Mouse (Mus musculus) liver, adult 10 weeks (tissue): ENCODE data around the gene Gm9195. TPM values are rescaled to one million over a fixed set of nuclear protein-coding genes. Genes with fewer than 3 reads are reported as not detected.

Source experiments
- polyA plus RNA-seq: library from polyadenylated mRNA; stranded (reverse); fragments of 350-450 nt; fragmentation: Illumina TruSeq; extraction: RNeasy Lipid Tissue Mini Kit (QIAGEN cat#74804); gene quantifications from one replicate; pipeline ENCODE4 v1.2.3, GENCODE M21; 2014; ENCODE audit warnings: low read depth, low replicate concordance

The Gm9195 gene
- not detected for polyA plus RNA-seq

GRCm38 (mm10) chr14:72491738-72492137, at the start of gene Gm9195:
Gm9195 (minus strand) TSS chr14:72491838.

Other genes starting within 250 kb of the Gm9195 start
- 64.2 TPM for gene Fndc3a, start 218.2 kb upstream of the Gm9195 start, polyA plus RNA-seq